Mouse (Mus musculus) lung, adult 2 months (tissue): ENCODE data around the gene Fam19a1. TPM values are rescaled to one million over a fixed set of nuclear protein-coding genes. Genes with fewer than 3 reads are reported as not detected.
"Not testable (repeated sequence)": the region's sequence is repeated elsewhere in the genome, so short reads cannot be mapped to it uniquely, and the experiment has no call there.

Experiments
- DNase-seq: peaks from one replicate; pipeline ENCODE4 v3.0.0; 2022
- H3K4me1 ChIP-seq: fragments of 200-500 bp; 2 replicates; pipeline ENCODE4 v1.6.1; 2011; ENCODE audit warnings: low read length; ENCODE audit not compliant: control insufficient read depth, insufficient read depth
- H3K4me3 ChIP-seq: fragments of 200-500 bp; replicated peaks from 2 replicates; pipeline ENCODE3; 2011; ENCODE audit warnings: low read depth, mild to moderate bottlenecking, control low read depth, low read length; ENCODE audit errors: extremely low read depth
- CTCF ChIP-seq: fragments of 200-500 bp; IDR thresholded peaks from 2 replicates; pipeline ENCODE4 v1.5.1; 2011; ENCODE audit warnings: mild to moderate bottlenecking, low read length, control low read depth; ENCODE audit not compliant: insufficient read depth
- POLR2A ChIP-seq: fragments of 200-500 bp; IDR thresholded peaks from 2 replicates; pipeline ENCODE4 v1.6.1; 2011; ENCODE audit warnings: low read depth, mild to moderate bottlenecking, control low read depth, low read length, borderline replicate concordance; ENCODE audit errors: extremely low read depth
- WGBS: fragments of 180-500 bp; shearing (Covaris S2); methylation state at CpG from one replicate; pipeline ENCODE4 v1.1.7; 2018; 5-methylcytosine and 5-hydroxymethylcytosine counted together
- polyA plus RNA-seq: library from polyadenylated mRNA; depleted of rRNA; stranded (reverse); fragments of >200 nt; gene quantifications from 2 replicates; pipeline ENCODE4 v1.2.3, GENCODE M21; 2012

The Fam19a1 gene
- polyA plus RNA-seq, 1 experiment, result 0.72 TPM

DNA sequence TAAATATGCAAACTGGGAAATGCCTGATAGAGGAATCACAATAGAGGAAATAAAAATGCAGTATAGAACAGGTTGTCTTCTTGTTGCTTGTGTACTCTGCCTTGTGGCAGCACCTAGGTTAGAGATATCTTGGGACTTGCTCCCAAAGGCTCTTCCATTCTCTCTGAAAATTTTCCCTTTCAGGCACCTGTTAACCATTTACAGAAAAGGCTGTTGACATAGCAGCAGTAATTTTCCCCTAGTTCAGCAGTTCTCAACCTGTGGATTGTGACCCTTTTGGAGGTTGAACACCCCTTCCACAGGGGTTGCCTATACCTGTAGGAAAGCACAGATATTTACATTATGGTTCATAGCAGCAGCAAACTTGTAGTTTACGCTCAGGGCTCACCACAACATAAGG, 30.4 kb downstream of the Fam19a1 start:
- no peaks in the 10 kb centered on the region for H3K4me1 ChIP-seq
- 91% methylated on average over 1 of the region's 1 CpGs for WGBS
- TF ChIP-seq CTCF (no peak), POLR2A (no peak)
- DNase-seq, result no peak
- H3K4me3 ChIP-seq, result no peak overlapping the region

DNA sequence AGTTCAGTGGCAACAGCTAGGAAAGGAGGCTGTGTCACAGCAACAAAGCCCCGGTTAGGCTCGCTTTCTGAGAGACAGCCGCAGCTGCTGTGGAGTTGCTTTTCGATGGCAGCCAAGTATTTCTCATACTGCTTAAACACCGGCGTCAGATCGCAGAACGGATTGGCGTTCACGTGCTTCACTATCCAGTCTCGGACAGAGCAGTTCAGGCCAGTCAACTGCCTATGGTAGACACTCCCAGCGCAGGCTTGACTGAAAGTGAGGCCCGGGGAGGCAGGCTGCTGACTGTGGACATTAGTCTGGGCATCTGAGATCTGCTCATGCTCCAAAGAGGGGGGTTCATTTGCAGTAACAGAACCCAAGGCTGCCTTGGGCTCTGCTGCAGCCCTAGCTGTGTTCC, 52.4 kb downstream of the Fam19a1 start:
- no peak for DNase-seq
- Histone ChIP-seq H3K4me3 (no peak overlapping the region), H3K4me1 (no peaks in the 10 kb centered on the region; the same call in 1 of the 2 replicates)
- 87% methylated on average over 13 of the region's 13 CpGs for WGBS
- TF ChIP-seq POLR2A (no peak), CTCF (no peak)

DNA sequence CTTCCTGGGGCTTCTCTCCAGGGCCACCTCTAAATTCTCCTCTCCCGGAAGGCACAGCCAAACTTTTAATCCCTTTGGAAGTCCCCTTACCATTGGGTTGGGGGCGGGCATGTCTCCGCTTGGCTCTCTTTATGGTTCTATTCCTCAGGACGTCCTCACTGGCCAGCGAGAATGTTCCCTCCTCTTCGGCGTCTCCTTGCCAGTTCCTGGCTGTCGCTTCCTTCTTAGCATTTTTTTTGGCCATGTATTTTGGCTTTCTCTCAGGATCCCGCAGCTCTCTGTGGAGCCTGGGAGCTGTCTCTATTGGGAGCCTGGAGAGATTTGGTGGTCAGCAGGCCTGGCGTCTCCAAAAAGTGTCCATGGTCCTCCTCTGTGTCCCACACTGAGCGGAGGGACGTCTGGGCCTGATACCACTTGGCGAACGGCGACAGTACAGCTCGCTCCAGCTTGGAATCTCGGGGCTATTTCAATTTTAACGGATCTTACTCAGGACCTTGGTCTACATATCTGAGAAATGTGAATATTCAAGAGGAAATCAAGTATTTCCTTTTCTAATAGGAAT, 52.9 kb downstream of the Fam19a1 start, which contains the start of gene 1700123L14Rik:
TSS of gene 1700123L14Rik (minus strand) at position 426 of the 562 bp plus-strand sequence.
- 73% methylated on average over 18 of the region's 18 CpGs for WGBS
- H3K4me1 ChIP-seq, result no peaks in the 10 kb centered on the region; the same call in 1 of the 2 replicates
- no peak within 1 kb of the TSS for H3K4me3 ChIP-seq
- TF ChIP-seq POLR2A (no peak), CTCF (no peak)
- no peak for DNase-seq

- no peak for DNase-seq
- no peak overlapping the region for H3K4me3 ChIP-seq
- TF ChIP-seq POLR2A, result no peak
- TF ChIP-seq CTCF, result no peak
- H3K4me1 ChIP-seq, result no peaks in the 10 kb centered on the region; the same call in 1 of the 2 replicates
Observed at GRCm38 (mm10) chr6:96167031-96167430, 54.1 kb downstream of the Fam19a1 start.

- no peak for DNase-seq
- no peak for TF ChIP-seq POLR2A
- TF ChIP-seq CTCF, result no peak
- Histone ChIP-seq H3K4me3 (no peak overlapping the region), H3K4me1 (no peaks in the 10 kb centered on the region; the same call in 1 of the 2 replicates)
- WGBS, result 79% methylated on average over 3 of the region's 3 CpGs
Observed at GRCm38 (mm10) chr6:96173681-96174080, 60.7 kb downstream of the Fam19a1 start.

- H3K4me3 ChIP-seq, result no peak overlapping the region
- no peak for TF ChIP-seq POLR2A
- TF ChIP-seq CTCF, result no peak
- no peak for DNase-seq
- no peaks in the 10 kb centered on the region for H3K4me1 ChIP-seq
Observed at GRCm38 (mm10) chr6:96178530-96178929, 65.6 kb downstream of the Fam19a1 start.

DNA sequence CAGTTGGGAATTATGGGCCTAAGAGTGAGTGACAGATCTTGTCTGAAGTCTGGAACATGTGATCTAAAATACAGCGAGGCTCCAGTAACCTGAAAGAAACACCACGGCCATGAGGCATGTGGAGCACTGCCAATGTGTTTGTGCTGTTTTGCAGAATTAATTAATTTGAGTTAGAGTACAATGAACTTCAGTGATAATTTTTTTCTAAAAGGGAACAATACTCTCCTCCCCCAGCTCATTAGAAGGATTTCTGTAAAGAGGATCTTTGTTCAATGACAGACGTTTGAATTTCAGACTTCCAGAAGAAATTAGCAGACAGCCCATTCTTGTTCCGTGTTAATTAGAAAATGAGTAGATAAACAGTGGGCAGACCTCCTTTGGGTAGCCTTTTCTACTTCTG, 70.4 kb downstream of the Fam19a1 start:
- Histone ChIP-seq H3K4me1 (no peaks in the 10 kb centered on the region), H3K4me3 (no peak overlapping the region)
- 78% methylated on average over 4 of the region's 4 CpGs for WGBS
- no peak for DNase-seq
- no peak for TF ChIP-seq CTCF

DNA sequence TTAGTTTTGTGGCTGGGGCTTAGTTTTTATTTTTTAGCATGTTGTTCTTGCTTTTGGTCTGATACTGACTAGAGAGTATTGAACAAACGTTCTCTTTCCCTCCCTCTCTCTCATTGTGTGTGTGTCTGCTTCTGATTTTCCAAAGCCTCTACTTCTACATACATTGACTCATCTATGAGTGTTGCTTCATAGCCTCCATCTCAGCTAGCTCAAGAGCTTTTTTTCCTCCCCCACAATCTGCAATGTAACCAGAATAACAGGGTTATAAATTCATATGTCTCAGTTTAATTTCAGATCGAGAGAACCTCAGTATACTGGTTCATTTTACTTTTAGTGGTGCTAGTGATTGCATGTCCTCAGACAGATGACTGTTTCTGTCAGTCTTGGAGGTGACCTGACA, 73.6 kb downstream of the Fam19a1 start:
- no peaks in the 10 kb centered on the region for H3K4me1 ChIP-seq
- TF ChIP-seq CTCF (no peak), POLR2A (no peak)
- 63% methylated on average over 2 of the region's 2 CpGs for WGBS
- no peak for DNase-seq
- H3K4me3 ChIP-seq, result no peak overlapping the region

DNA sequence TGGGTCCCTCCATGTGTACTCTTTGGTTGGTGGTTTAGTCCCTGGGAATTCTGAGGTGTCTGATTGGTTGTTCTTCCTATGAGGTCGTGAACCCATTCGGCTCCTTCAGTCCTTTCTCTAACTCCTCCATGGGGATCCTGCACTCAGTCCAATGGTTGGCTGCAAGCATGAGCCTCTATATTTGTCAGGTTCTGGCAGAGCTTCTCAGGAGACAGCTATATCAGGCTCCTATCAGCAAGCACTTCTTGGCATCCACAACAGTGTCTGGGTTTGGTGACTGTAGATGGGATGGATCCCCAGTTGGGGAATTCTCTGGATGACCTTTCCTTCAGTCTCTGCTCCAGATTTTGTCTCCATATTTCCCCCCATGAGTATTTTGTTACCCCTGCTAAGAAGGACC, 86.0 kb downstream of the Fam19a1 start:
- not testable (repeated sequence) for H3K4me1 ChIP-seq, H3K4me3 ChIP-seq, DNase-seq
- WGBS, result 93% methylated on average over 2 of the region's 2 CpGs

GRCm38 (mm10) chr6:96205395-96205794, 92.4 kb downstream of the Fam19a1 start:
- TF ChIP-seq POLR2A, result no peak
- no peak for TF ChIP-seq CTCF
- no peak for DNase-seq
- Histone ChIP-seq H3K4me3 (no peak overlapping the region), H3K4me1 (no peaks in the 10 kb centered on the region)
- WGBS, result 94% methylated on average over 2 of the region's 2 CpGs
